Mouse (Mus musculus): ENCODE measurements around the gene Zfp160. TPM values are rescaled to one million over a fixed set of nuclear protein-coding genes. Genes with fewer than 3 reads are reported as not detected.

Gene Zfp160
- total and polyA plus RNA-seq, 3 experiments: 8.9 to 16.4 (median 11.7) TPM

DNA sequence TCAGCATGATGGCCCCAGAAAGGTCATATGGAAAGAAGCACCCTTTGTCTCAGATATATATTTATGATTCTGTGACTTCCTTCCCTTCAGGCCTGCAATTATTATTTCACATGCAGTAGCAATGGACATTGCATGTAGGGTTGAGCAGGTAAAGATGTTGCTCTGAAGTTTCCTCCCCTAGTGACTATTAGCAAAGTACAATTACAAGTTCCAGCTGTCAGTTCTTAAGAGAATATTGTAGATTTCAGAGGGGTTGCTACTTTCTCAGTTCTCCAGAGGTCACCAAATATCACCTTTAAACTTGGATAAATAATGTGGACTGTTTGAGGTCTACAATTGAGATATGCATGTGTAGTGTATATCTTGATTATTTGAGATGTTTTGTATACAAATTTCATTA, 12.3 kb upstream of the Zfp160 start, which contains the start of gene Vmn1r233:
Vmn1r233 (minus strand) TSS at position 101 of the 400 bp plus-strand sequence.
- TF ChIP-seq TBP (conservative IDR thresholded peaks at IDR 0.05; ENCODE audit: low read depth, low read length) (no peak), GABPA (IDR thresholded peaks at IDR 0.05; ENCODE audit: insufficient replicate concordance, low read depth, low read length) (no peak), CTCF (conservative IDR thresholded peaks at IDR 0.05 in 1 of 2, IDR thresholded peaks at IDR 0.05 in 1 of 2; ENCODE audit: low read depth in 2 of 2, low read length in 2 of 2) (no peak), ZKSCAN1 (IDR thresholded peaks at IDR 0.05; ENCODE audit: borderline replicate concordance, low read depth, low read length) (no peak), BHLHE40 (IDR thresholded peaks at IDR 0.05; ENCODE audit: low read depth, low read length) (no peak), IRF4 (IDR thresholded peaks at IDR 0.05; ENCODE audit: low read depth, low read length) (no peak), ELF1 (IDR thresholded peaks at IDR 0.05; ENCODE audit: low read depth, low read length) (no peak), ETS1 (conservative IDR thresholded peaks at IDR 0.05; ENCODE audit: low read depth, low read length) (no peak), SMC3 (IDR thresholded peaks at IDR 0.05; ENCODE audit: low read depth, low read length) (no peak), E2F4 (IDR thresholded peaks at IDR 0.05; ENCODE audit: insufficient replicate concordance, low read depth, low read length) (no peak), UBTF (IDR thresholded peaks at IDR 0.05; ENCODE audit: low read depth, low read length) (no peak)
- in situ Hi-C loops (cut with MboI; ENCODE audit: low pct_ligation_motif_present, low pct_unique_long_range_greater_than_20kb, low sequenced_read_pairs) (no loop called here), dilution Hi-C loops (cut with MboI; ENCODE audit: extremely low pct_ligation_motif_present, extremely low pct_unique_long_range_greater_than_20kb, low sequenced_read_pairs) (no loop called here)
- no peak for DNase-seq (ENCODE audit: extremely low read depth)
- no peak within 1 kb of the TSS for H3K4me2 ChIP-seq (ENCODE audit: insufficient read depth, low read depth, poor library complexity, severe bottlenecking)
- H3K36me3 ChIP-seq (replicated peaks in 1 of 2; ENCODE audit: control insufficient read depth in 1 of 2, insufficient read depth in 1 of 2, low read length in 1 of 2): no peaks in the 10 kb centered on the region
- H3K27ac ChIP-seq (ENCODE audit: insufficient read depth, low read depth): no peak within 1 kb of the TSS
- H3K79me2 ChIP-seq (replicated peaks; ENCODE audit: control insufficient read depth, extremely low read depth, insufficient read depth, poor library complexity, severe bottlenecking): no peaks in the 10 kb centered on the region
- H3K27me3 ChIP-seq (replicated peaks): no peaks in the 10 kb centered on the region
- H3K9me3 ChIP-seq (replicated peaks; ENCODE audit: low read length): no peaks in the 10 kb centered on the region
- H3K4me3 ChIP-seq (replicated peaks in 1 of 3; ENCODE audit: low read depth in 2 of 3, low read length in 2 of 3, poor library complexity in 1 of 3): no peak within 1 kb of the TSS
- no peaks in the 10 kb centered on the region for H3K4me1 ChIP-seq (ENCODE audit: control insufficient read depth in 1 of 2, insufficient read depth in 2 of 2)
- no peak within 1 kb of the TSS for H3K9ac ChIP-seq (ENCODE audit: insufficient read depth, low read depth)

DNA sequence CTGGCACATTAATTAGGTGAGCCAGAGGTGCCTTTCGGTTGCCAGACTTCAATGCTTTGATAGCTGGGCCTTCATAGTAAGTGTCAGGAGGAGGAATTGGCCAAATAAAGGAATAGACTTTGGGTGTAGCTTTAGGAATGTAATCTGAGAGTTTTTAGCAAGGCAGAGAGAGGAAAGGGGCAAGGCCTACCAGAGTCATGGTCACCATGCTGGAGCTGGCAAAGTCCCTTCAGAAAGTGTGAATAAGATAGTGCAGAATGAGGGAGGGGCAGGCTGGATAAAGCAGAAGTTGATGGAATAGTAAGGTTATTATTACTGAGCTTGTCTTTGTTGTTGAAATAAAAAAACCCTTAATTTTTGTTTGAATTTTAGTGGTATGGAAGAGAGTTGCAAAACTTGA, 1.0 kb downstream of the Zfp160 start:
- Histone ChIP-seq H3K9ac (ENCODE audit: insufficient read depth, low read depth) (peak overlapping the region; percentile 85), H3K9me3 (replicated peaks; ENCODE audit: low read length) (no peaks in the 10 kb centered on the region), H3K4me3 (replicated peaks in 1 of 3; ENCODE audit: low read depth in 2 of 3, low read length in 2 of 3, poor library complexity in 1 of 3) (peak overlapping the region; percentile 84 to 92 (median 85)), H3K27ac (ENCODE audit: insufficient read depth, low read depth) (peak overlapping the region; percentile 85; the same call in 1 of the 2 replicates), H3K27me3 (replicated peaks) (no peaks in the 10 kb centered on the region), H3K79me2 (replicated peaks; ENCODE audit: control insufficient read depth, extremely low read depth, insufficient read depth, poor library complexity, severe bottlenecking) (peaks cover 25% of the 10 kb centered on the region), H3K36me3 (replicated peaks in 1 of 2; ENCODE audit: control insufficient read depth in 1 of 2, insufficient read depth in 1 of 2, low read length in 1 of 2) (peaks cover 9 to 22% of the 10 kb centered on the region in 2 experiments), H3K4me2 (ENCODE audit: insufficient read depth, low read depth, poor library complexity, severe bottlenecking) (peak overlapping the region; percentile 99), H3K4me1 (ENCODE audit: control insufficient read depth in 1 of 2, insufficient read depth in 2 of 2) (peaks cover 8 to 10% of the 10 kb centered on the region in 2 experiments)
- in situ Hi-C loops (cut with MboI; ENCODE audit: low pct_ligation_motif_present, low pct_unique_long_range_greater_than_20kb, low sequenced_read_pairs) (no loop called here), dilution Hi-C loops (cut with MboI; ENCODE audit: extremely low pct_ligation_motif_present, extremely low pct_unique_long_range_greater_than_20kb, low sequenced_read_pairs) (no loop called here)
- peak; percentile 18 for DNase-seq (ENCODE audit: extremely low read depth)
- TF ChIP-seq MAZ (IDR thresholded peaks at IDR 0.05; ENCODE audit: low read depth, low read length) (no peak), ETS1 (conservative IDR thresholded peaks at IDR 0.05; ENCODE audit: low read depth, low read length) (no peak), CHD1 (IDR thresholded peaks at IDR 0.05; ENCODE audit: low read depth, low read length) (no peak), NELFE (IDR thresholded peaks at IDR 0.05; ENCODE audit: low read depth, low read length) (no peak), JUN (IDR thresholded peaks at IDR 0.05; ENCODE audit: insufficient read depth, low read depth, low read length) (no peak), KAT2A (IDR thresholded peaks at IDR 0.05; ENCODE audit: insufficient replicate concordance, low read length) (no peak), JUND (conservative IDR thresholded peaks at IDR 0.05; ENCODE audit: low read depth, low read length) (no peak), MAFK (IDR thresholded peaks at IDR 0.05; ENCODE audit: insufficient replicate concordance, low read length) (no peak), MEF2A (IDR thresholded peaks at IDR 0.05; ENCODE audit: borderline replicate concordance, low read depth, low read length) (no peak), NRF1 (IDR thresholded peaks at IDR 0.05; ENCODE audit: low read depth, low read length) (no peak), ELF1 (IDR thresholded peaks at IDR 0.05; ENCODE audit: low read depth, low read length) (no peak)
